Mouse (Mus musculus): ENCODE measurements at regions not wholly inside any gene's neighbourhood (a gene's known extent, or its start where the extent isn't known, plus 50 kb on each side); places are given as distances from the start of the nearest gene placed in this dataset.

DNA sequence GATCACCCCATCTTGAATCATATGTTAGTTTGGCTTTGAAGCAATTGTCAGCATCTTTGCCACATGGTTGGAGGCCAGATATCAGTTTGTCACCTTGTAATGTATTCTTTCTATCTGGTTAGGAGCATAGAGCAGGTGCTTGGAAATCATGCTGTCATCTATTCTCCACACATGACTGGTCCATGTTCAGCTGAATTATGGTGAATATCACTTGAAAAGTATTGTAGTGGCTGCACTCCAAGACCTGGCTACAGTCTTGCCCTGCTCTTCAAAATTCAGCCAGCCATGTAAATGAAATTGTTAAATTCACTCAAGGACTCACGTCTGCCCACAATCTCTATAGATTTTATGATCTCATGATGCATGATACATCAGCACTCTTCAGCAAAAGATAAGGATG, 384.2 kb upstream of the Nova1 start:
- no peaks in the 10 kb centered on the region for H3K9me3 ChIP-seq (ENCODE audit: control insufficient read depth, insufficient read depth, low read depth, low read length)

GRCm38 (mm10) chr12:47198609-47199008, 379.9 kb upstream of the Nova1 start:
- Histone ChIP-seq H3K4me1 (ENCODE audit: control insufficient read depth in 2 of 2, insufficient read depth in 2 of 2, low read length in 2 of 2, poor library complexity in 1 of 2) (no peaks in the 10 kb centered on the region), H3K27ac (ENCODE audit: insufficient read depth, low read depth, low read length, poor library complexity, severe bottlenecking) (no peak overlapping the region), H3K4me3 (ENCODE audit: insufficient read depth in 1 of 2, low read depth in 1 of 2, low read length in 2 of 2, poor library complexity in 1 of 2, severe bottlenecking in 1 of 2) (no peak overlapping the region), H3K9ac (ENCODE audit: insufficient read depth, low read depth, low read length, poor library complexity, severe bottlenecking) (no peak overlapping the region), H3K9me3 (ENCODE audit: control insufficient read depth, insufficient read depth, low read depth, low read length) (no peaks in the 10 kb centered on the region), H3K36me3 (ENCODE audit: control insufficient read depth, insufficient read depth, low read length, poor library complexity, severe bottlenecking) (no peaks in the 10 kb centered on the region)
- in situ Hi-C loops (cut with MboI; ENCODE audit: low sequenced_read_pairs in 2 of 2, unreplicated experiment in 2 of 2): no loop called here
- TF ChIP-seq MAFK (IDR thresholded peaks at IDR 0.05; ENCODE audit: insufficient read depth, low read depth, low read length) (no peak), CHD2 (IDR thresholded peaks at IDR 0.05; ENCODE audit: low read depth, low read length) (no peak), ZC3H11A (IDR thresholded peaks at IDR 0.05; ENCODE audit: borderline replicate concordance, low read depth, low read length) (no peak), ZNF384 (IDR thresholded peaks at IDR 0.05; ENCODE audit: low read depth, low read length) (no peak), HCFC1 (IDR thresholded peaks at IDR 0.05; ENCODE audit: borderline replicate concordance, insufficient read depth, low read length) (no peak)
- no peak for DNase-seq (ENCODE audit: low read depth, low spot score)

More for the DNA sequence above, 384.2 kb upstream of the Nova1 start:
- no peaks in the 10 kb centered on the region for H3K36me3 ChIP-seq (ENCODE audit: control insufficient read depth, insufficient read depth, low read length, poor library complexity, severe bottlenecking)
- no peak overlapping the region for H3K4me3 ChIP-seq (ENCODE audit: insufficient read depth in 1 of 2, low read depth in 1 of 2, low read length in 2 of 2, poor library complexity in 1 of 2, severe bottlenecking in 1 of 2)
- TF ChIP-seq HCFC1 (IDR thresholded peaks at IDR 0.05; ENCODE audit: borderline replicate concordance, insufficient read depth, low read length) (no peak), MAFK (IDR thresholded peaks at IDR 0.05; ENCODE audit: insufficient read depth, low read depth, low read length) (no peak), ZC3H11A (IDR thresholded peaks at IDR 0.05; ENCODE audit: borderline replicate concordance, low read depth, low read length) (no peak), ZNF384 (IDR thresholded peaks at IDR 0.05; ENCODE audit: low read depth, low read length) (no peak), CHD2 (IDR thresholded peaks at IDR 0.05; ENCODE audit: low read depth, low read length) (no peak)
- no peaks in the 10 kb centered on the region for H3K4me1 ChIP-seq (ENCODE audit: control insufficient read depth in 2 of 2, insufficient read depth in 2 of 2, low read length in 2 of 2, poor library complexity in 1 of 2)
- no peak overlapping the region for H3K27ac ChIP-seq (ENCODE audit: insufficient read depth, low read depth, low read length, poor library complexity, severe bottlenecking)
- in situ Hi-C loops (cut with MboI; ENCODE audit: low sequenced_read_pairs in 2 of 2, unreplicated experiment in 2 of 2): no loop called here
- no peak for DNase-seq (ENCODE audit: low read depth, low spot score)
- H3K9ac ChIP-seq (ENCODE audit: insufficient read depth, low read depth, low read length, poor library complexity, severe bottlenecking): no peak overlapping the region

GRCm38 (mm10) chr12:47164736-47165135, 346.0 kb upstream of the Nova1 start:
- Histone ChIP-seq H3K4me3 (ENCODE audit: insufficient read depth in 1 of 2, low read depth in 1 of 2, low read length in 2 of 2, poor library complexity in 1 of 2, severe bottlenecking in 1 of 2) (no peak overlapping the region), H3K27ac (ENCODE audit: insufficient read depth, low read depth, low read length, poor library complexity, severe bottlenecking) (no peak overlapping the region), H3K9me3 (ENCODE audit: control insufficient read depth, insufficient read depth, low read depth, low read length) (no peaks in the 10 kb centered on the region), H3K4me1 (ENCODE audit: control insufficient read depth in 2 of 2, insufficient read depth in 2 of 2, low read length in 2 of 2, poor library complexity in 1 of 2) (peaks cover 2% of the 10 kb centered on the region in 2 experiments; a peak in 3 of 4 replicates), H3K36me3 (ENCODE audit: control insufficient read depth, insufficient read depth, low read length, poor library complexity, severe bottlenecking) (no peaks in the 10 kb centered on the region), H3K9ac (ENCODE audit: insufficient read depth, low read depth, low read length, poor library complexity, severe bottlenecking) (no peak overlapping the region)
- DNase-seq (ENCODE audit: low read depth, low spot score): no peak
- TF ChIP-seq HCFC1 (IDR thresholded peaks at IDR 0.05; ENCODE audit: borderline replicate concordance, insufficient read depth, low read length) (no peak), MAFK (IDR thresholded peaks at IDR 0.05; ENCODE audit: insufficient read depth, low read depth, low read length) (no peak), ZC3H11A (IDR thresholded peaks at IDR 0.05; ENCODE audit: borderline replicate concordance, low read depth, low read length) (no peak), ZNF384 (IDR thresholded peaks at IDR 0.05; ENCODE audit: low read depth, low read length) (no peak), CHD2 (IDR thresholded peaks at IDR 0.05; ENCODE audit: low read depth, low read length) (no peak)
- in situ Hi-C loops (cut with MboI; ENCODE audit: low sequenced_read_pairs in 2 of 2, unreplicated experiment in 2 of 2): no loop called here

GRCm38 (mm10) chr12:47164031-47164717, 345.4 kb upstream of the Nova1 start:
- in situ Hi-C loops (cut with MboI; ENCODE audit: low sequenced_read_pairs in 2 of 2, unreplicated experiment in 2 of 2): no loop called here
- H3K36me3 ChIP-seq (ENCODE audit: control insufficient read depth, insufficient read depth, low read length, poor library complexity, severe bottlenecking): no peaks in the 10 kb centered on the region
- peaks cover 2% of the 10 kb centered on the region in 2 experiments; a peak in 3 of 4 replicates for H3K4me1 ChIP-seq (ENCODE audit: control insufficient read depth in 2 of 2, insufficient read depth in 2 of 2, low read length in 2 of 2, poor library complexity in 1 of 2)
- 0 out of 4 replicates have a peak overlapping the region, but pooled peaks of 1 of the 2 experiments have one; percentile 8 for H3K4me3 ChIP-seq (ENCODE audit: insufficient read depth in 1 of 2, low read depth in 1 of 2, low read length in 2 of 2, poor library complexity in 1 of 2, severe bottlenecking in 1 of 2)
- H3K27ac ChIP-seq (ENCODE audit: insufficient read depth, low read depth, low read length, poor library complexity, severe bottlenecking): no peak overlapping the region
- H3K9me3 ChIP-seq (ENCODE audit: control insufficient read depth, insufficient read depth, low read depth, low read length): no peaks in the 10 kb centered on the region
- no peak for TF ChIP-seq HCFC1 (IDR thresholded peaks at IDR 0.05; ENCODE audit: borderline replicate concordance, insufficient read depth, low read length)
- no peak for TF ChIP-seq CHD2 (IDR thresholded peaks at IDR 0.05; ENCODE audit: low read depth, low read length)
- TF ChIP-seq ZNF384 (IDR thresholded peaks at IDR 0.05; ENCODE audit: low read depth, low read length): no peak
- no peak for TF ChIP-seq MAFK (IDR thresholded peaks at IDR 0.05; ENCODE audit: insufficient read depth, low read depth, low read length)
- TF ChIP-seq ZC3H11A (IDR thresholded peaks at IDR 0.05; ENCODE audit: borderline replicate concordance, low read depth, low read length): no peak
- DNase-seq (ENCODE audit: low read depth, low spot score): no peak
- H3K9ac ChIP-seq (ENCODE audit: insufficient read depth, low read depth, low read length, poor library complexity, severe bottlenecking): no peak overlapping the region

All from ES-E14 (cell line).